Mouse (Mus musculus) heart, postnatal 0 days (tissue): ENCODE results near the gene Cyp11a1.

Source experiments
- CTCF ChIP-seq: IDR thresholded peaks from 2 replicates; pipeline ENCODE4 v1.5.1; 2016; ENCODE audit warnings: antibody characterized with exemption, control low read depth, low read depth
- EP300 ChIP-seq: IDR thresholded peaks from 2 replicates; pipeline ENCODE4 v1.6.1; 2016; ENCODE audit warnings: antibody characterized with exemption, low read depth

DNA sequence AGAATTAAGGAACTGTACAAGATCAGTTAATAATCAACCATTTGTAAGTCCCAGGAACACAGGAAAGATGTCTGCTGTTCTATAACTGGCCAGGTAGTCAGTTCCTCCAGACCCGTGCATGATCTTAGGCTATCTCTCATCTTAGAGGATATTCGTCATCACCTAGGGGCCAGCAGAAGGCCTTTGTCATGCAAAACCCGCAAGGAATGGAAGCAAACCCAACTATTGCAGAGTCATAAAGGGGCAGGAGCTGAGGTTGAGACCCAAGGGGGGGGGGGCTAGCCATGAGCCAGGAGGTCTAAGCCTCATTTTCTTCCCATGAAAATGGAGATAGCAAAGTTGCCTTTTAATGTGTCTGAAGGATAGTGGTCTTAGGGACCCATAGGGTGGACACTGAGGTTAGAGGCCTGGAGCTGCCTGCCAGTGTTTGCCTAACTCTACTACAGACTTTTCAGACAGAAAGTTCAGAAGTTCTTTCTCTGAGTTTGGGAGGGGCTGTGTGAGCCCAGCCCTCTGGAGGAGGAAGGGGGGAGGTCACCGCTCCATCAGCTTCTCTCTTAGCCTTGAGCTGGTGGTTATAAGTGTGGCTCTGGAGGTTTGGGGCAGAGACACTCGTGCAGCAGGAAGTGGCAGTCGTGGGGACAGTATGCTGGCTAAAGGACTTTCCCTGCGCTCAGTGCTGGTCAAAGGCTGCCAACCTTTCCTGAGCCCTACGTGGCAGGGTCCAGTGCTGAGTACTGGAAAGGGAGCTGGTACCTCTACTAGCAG, 8.4 kb downstream of the Cyp11a1 start:
- TF ChIP-seq CTCF: no peak
- no peak for TF ChIP-seq EP300
